Mouse (Mus musculus) olfactory bulb, adult 2 months (tissue): ENCODE data around the gene Polm. TPM values are rescaled to one million over a fixed set of nuclear protein-coding genes. Genes with fewer than 3 reads are reported as not detected.

Experiments used
- H3K27ac ChIP-seq: fragments of 200-500 bp; 2 replicates; pipeline ENCODE4 v1.5.1; 2012; ENCODE audit warnings: low read depth, low read length; ENCODE audit not compliant: insufficient read depth
- H3K4me1 ChIP-seq: fragments of 200-500 bp; 2 replicates; pipeline ENCODE4 v1.6.1; 2012; ENCODE audit warnings: low read length; ENCODE audit not compliant: control insufficient read depth, insufficient read depth
- H3K4me3 ChIP-seq: fragments of 200-500 bp; 2 replicates; pipeline ENCODE4 v1.5.1; 2012; ENCODE audit warnings: mild to moderate bottlenecking, low read depth, low read length, moderate library complexity; ENCODE audit not compliant: insufficient read depth
- CTCF ChIP-seq: fragments of 200-500 bp; IDR thresholded peaks from 2 replicates; pipeline ENCODE4 v1.5.1; 2012; ENCODE audit warnings: low read depth, mild to moderate bottlenecking, low read length, moderate library complexity; ENCODE audit not compliant: insufficient read depth
- POLR2A ChIP-seq: fragments of 200-500 bp; IDR thresholded peaks from 2 replicates; pipeline ENCODE4 v1.6.1; 2012; ENCODE audit warnings: mild to moderate bottlenecking, low read depth, low read length, moderate library complexity; ENCODE audit not compliant: insufficient read depth
- WGBS: fragments of 180-500 bp; shearing (Covaris S2); methylation state at CpG from one replicate; pipeline ENCODE4 v1.1.7; 2018; 5-methylcytosine and 5-hydroxymethylcytosine counted together
- polyA plus RNA-seq: library from polyadenylated mRNA; stranded (reverse); fragments of >200 nt; gene quantifications from 2 replicates; pipeline ENCODE4 v1.2.4, GENCODE M21; 2012; ENCODE audit warnings: low replicate concordance; ENCODE audit not compliant: missing spikeins, insufficient read depth, insufficient read length

Gene Polm
- polyA plus RNA-seq, 1 experiment: not detected

DNA sequence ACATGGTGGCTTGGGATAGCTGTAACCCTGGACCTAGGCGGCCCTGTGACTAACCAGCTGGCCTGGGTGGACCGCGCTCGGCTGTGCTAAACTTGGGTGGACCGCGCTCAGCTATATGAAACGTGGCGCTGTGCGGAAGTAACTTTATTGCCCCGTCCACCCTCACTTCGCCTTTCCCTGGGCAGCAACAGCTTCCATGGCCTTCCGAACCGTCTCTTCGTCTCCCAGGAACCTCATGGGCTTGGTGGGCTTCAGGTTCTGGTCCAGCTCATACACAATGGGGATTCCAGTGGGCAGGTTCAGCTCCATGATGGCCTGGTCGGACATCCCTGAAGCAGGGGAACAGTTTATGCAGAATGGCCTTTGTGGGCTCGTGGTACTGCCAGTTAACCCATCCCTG is 36.3 kb downstream of the Polm start:
- TF ChIP-seq POLR2A (no peak), CTCF (no peak)
- H3K27ac ChIP-seq: no peak overlapping the region
- 94% methylated on average over 16 of the region's 16 CpGs for WGBS

DNA sequence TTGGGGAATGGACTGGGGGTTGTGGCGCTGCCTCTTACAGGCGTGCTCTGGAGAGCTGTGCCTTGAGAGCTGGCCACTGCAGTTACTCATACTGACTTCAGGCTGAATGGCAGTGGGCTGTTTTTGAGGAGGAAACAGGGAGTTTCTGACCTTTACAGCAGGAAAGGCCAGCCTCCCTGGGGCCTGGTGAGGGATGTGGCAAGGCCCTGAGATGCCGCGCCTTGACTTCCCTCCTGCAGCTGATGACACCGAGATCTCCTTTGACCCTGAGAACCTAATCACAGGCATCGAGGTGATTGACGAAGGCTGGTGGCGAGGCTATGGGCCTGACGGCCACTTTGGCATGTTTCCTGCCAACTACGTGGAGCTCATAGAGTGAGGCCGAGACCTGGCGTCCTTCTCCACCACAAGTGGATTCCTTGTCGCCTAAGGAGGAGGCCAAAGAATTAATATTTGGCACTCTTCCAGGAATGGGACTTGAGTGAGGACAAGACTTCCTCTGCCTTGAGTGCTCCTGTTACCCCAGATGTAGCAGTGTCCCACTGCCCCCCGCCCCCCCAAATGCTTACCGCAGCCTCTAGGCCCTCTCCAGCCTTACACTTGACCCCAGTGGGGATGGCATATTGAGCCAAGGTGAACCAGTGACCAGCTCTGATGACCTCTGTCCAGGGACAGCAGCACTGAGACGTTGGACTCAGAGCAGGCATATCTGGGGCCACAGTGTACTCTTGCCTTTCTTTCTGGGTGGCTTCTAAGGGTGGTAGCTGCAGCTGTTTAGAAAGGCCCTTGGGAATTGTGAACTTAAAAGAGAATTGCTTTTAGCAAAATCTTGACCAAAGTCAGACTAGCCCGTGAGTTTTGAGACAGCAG is 38.0 kb downstream of the Polm start:
- Histone ChIP-seq H3K4me3 (no peak overlapping the region), H3K27ac (no peak overlapping the region), H3K4me1 (peaks cover 16% of the 10 kb centered on the region)
- TF ChIP-seq POLR2A (no peak), CTCF (no peak)
- WGBS: 71% methylated on average over 17 of the region's 17 CpGs

More for the DNA sequence above, 36.3 kb downstream of the Polm start:
- no peak overlapping the region for H3K4me3 ChIP-seq
- peaks cover 9% of the 10 kb centered on the region; the same call in 1 of the 2 replicates for H3K4me1 ChIP-seq

DNA sequence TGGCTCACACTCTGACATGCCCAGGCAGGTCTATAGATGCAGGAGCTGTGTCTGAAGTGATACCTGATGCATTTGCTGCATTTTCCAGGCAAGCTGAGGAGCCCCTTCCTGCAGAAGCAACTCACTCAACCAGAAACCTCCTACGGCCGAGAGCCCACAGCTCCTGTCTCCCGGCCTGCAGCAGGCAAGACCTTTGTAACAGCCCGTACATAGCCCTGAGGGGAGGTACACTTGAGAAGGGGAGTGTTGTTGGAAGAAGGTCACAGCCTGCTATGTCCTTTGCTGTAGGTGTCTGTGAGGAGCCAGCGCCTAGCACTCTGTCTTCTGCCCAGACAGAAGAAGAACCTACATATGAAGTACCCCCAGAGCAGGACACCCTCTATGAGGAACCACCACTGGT is 39.9 kb downstream of the Polm start:
- no peak overlapping the region for H3K27ac ChIP-seq
- peaks cover 7% of the 10 kb centered on the region for H3K4me1 ChIP-seq
- no peak overlapping the region for H3K4me3 ChIP-seq
- WGBS: 91% methylated on average over 5 of the region's 5 CpGs
- TF ChIP-seq POLR2A (no peak), CTCF (no peak)

DNA sequence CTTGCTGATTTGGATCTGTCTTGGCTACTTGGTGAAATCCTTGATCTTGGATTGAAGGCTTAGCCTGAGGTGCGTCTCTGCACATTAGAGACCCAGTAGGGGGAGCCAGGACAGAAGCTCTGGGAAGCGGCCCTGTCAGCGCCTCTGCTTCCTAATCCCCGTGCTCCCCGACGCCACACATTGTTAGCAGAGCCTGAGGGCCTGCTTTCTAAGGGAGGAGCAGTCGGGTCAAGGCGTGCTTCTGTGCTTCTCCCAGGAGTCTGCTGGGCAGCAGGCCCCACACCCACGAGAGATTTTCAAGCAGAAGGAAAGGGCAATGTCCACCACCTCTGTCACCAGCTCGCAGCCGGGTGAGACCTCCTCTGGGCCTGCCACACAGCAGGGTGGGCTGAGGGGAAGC is 40.4 kb downstream of the Polm start:
- 74% methylated on average over 11 of the region's 11 CpGs for WGBS
- Histone ChIP-seq H3K4me1 (peaks cover 7% of the 10 kb centered on the region), H3K27ac (no peak overlapping the region), H3K4me3 (no peak overlapping the region)
- no peak for TF ChIP-seq POLR2A
- TF ChIP-seq CTCF: no peak

DNA sequence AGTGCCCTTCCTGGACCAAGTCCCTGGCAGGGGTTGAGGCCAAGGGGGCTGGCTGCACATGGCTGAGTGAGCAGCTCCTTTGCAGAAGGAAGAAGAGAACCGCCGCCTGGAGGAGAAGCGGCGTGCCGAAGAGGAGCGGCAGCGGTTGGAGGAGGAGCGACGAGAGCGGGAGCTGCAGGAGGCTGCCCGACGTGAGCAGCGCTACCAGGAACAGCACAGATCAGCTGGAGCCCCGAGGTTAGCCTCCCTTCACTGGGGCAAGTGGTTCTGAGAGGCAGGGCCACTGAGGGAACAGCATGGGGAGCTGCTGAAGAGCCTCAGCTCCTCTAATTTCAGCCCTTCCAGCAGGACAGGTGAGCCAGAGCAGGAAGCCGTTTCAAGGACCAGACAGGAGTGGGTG is 40.9 kb downstream of the Polm start:
- Histone ChIP-seq H3K27ac (no peak overlapping the region), H3K4me3 (no peak overlapping the region), H3K4me1 (peaks cover 7% of the 10 kb centered on the region)
- 80% methylated on average over 15 of the region's 15 CpGs for WGBS
- TF ChIP-seq POLR2A: no peak
- TF ChIP-seq CTCF: no peak

DNA sequence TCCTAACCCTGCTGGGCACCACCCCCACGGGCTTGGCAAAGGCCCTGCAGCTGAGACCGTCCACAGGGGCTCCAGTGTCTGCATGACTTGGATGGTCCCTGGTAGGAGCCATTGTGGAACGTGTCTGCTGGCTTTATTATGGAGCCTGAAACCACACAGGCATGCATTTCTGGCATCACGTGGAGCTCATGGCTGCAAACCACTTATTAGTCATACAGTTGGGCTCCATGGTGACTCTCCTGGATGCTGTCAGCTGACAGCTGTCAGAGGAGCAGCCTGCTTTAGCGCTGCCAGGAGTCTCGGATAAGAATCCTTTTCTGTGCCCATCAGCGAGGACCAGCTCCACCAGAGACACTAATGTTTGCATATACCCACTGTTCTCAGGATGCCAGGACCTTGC is 42.1 kb downstream of the Polm start:
- Histone ChIP-seq H3K27ac (no peak overlapping the region), H3K4me3 (no peak overlapping the region), H3K4me1 (peaks cover 7% of the 10 kb centered on the region)
- TF ChIP-seq POLR2A: no peak
- no peak for TF ChIP-seq CTCF
- WGBS: 78% methylated on average over 7 of the region's 7 CpGs

DNA sequence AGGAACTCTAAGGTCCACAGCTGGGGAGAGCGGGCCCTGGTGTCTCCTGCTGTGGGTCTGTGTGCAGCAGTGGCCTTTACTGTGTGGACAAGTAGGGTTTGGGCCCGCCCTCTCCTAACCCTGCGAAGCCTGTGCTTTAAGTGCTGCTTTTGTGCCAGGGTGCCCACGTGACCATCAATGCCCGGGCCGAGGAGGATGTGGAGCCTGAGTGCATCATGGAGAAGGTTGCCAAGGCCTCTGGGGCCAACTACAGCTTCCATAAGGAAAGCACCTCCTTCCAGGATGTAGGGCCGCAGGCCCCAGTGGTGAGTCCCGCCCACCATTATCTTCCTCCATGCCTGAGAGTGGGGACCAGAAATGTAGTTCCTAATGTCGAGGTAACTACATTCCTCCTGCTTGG is 42.5 kb downstream of the Polm start:
- Histone ChIP-seq H3K4me3 (no peak overlapping the region), H3K4me1 (peaks cover 7% of the 10 kb centered on the region), H3K27ac (no peak overlapping the region)
- TF ChIP-seq CTCF: no peak
- TF ChIP-seq POLR2A: no peak
- 77% methylated on average over 9 of the region's 9 CpGs for WGBS

DNA sequence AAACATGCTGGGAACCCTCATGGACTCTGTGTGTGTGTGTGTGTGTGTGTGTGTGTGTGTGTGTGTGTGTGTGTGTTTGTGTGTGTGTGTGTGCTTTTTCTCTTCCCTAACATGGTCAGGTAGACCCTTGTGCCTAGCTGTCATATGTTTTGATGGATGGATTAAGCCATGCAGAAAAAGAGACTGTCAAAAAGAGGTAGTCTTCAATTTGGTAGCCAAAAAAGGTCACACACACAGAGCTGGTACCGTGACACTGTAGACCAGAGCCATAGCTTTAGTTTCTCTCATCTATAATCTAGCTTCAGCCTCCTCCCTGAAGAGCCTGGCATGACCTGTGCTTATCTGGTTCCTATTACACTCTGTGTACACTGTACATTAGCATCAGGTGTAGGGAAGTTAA is 47.4 kb downstream of the Polm start:
- Histone ChIP-seq H3K4me1 (peaks cover 10% of the 10 kb centered on the region), H3K27ac (no peak overlapping the region), H3K4me3 (no peak overlapping the region)
- no peak for TF ChIP-seq POLR2A
- no peak for TF ChIP-seq CTCF
- 88% methylated on average over 1 of the region's 1 CpGs for WGBS

DNA sequence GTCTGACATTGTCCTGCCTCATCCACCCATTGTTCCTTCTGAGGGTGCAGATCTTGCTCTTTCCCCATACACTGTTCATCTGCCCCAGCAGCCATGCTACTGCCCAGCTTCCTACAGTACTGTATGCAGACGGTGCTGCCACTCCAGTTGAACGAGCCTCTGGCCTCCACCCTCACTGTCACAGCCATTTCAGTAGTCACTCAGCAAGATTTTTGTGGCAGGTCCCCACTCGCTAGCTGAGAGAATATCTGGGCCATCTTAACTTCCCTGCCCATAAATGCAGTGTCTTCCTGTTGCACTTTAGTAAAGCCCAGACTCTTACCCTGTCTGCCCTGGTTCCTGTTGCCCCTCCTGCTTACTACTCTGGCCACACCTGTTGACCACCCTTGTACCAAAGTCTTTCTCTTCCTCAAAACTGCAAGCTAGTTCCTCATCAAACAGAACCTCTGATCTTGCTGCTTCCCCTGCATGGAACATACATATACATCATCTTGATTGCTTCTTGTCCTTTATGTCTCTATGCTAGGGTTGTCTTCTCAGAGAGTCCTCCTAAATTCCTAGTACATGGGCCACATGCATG is 48.0 kb downstream of the Polm start:
- TF ChIP-seq POLR2A (no peak), CTCF (no peak)
- H3K4me3 ChIP-seq: no peak overlapping the region
- H3K27ac ChIP-seq: no peak overlapping the region
- peaks cover 7% of the 10 kb centered on the region for H3K4me1 ChIP-seq
- WGBS: 82% methylated on average over 3 of the region's 3 CpGs
